Mouse (Mus musculus) adrenal gland, postnatal 10 days (tissue): ENCODE data around the gene Atp6v1g1. TPM values are rescaled to one million over a fixed set of nuclear protein-coding genes. Genes with fewer than 3 reads are reported as not detected.

Experiments used
- DNase-seq: peaks from one replicate; pipeline ENCODE4 v3.0.0; 2021; ENCODE audit warnings: mixed read lengths
- total RNA-seq, 2 experiments: library from RNA; stranded (reverse); gene quantifications; 2 replicates each; pipeline ENCODE4 v1.2.3; 2021

Atp6v1g1 gene
- total RNA-seq, 2 experiments from 2014 or later: 128 to 131 TPM

DNA sequence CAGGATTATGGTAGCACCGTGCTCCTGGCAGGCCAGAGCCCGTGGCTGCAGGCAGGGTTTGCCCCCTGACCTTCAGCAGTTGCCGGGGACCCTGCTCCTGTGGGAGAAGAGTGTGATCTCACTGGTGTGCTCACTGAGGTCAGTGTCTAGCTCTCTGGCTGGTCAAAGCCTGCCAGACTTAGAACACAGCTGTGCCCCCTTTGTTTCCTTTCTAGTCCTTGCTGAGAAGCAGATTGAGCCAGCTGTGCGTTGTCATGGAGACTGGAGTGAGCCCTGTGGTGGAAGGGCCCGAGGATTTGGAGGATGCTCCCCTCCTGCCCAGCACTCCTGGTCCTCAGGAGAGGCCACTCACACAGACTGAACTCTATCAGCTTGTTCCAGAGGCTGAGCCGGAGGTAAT, 35.5 kb downstream of the Atp6v1g1 start:
- no peak for DNase-seq

DNA sequence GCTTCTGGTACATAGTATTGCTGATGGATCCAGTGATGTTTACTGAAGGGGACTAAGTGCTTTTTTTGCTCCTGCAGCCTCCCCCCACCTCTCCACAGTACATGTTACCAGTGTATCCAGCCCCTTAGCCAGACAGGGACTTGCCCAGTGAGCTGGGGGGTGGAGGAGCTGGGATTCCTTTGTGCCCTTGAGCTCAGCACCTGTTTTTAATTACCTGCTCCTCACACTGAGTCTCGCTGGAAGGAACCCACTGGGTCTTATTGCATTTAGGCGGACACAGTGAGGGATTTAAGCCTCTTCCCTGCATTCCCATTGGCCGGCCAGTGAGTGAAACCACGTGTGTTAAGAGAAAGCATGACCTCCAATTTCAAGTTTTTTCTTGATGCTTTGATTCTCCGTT, 38.0 kb downstream of the Atp6v1g1 start:
- no peak for DNase-seq

DNA sequence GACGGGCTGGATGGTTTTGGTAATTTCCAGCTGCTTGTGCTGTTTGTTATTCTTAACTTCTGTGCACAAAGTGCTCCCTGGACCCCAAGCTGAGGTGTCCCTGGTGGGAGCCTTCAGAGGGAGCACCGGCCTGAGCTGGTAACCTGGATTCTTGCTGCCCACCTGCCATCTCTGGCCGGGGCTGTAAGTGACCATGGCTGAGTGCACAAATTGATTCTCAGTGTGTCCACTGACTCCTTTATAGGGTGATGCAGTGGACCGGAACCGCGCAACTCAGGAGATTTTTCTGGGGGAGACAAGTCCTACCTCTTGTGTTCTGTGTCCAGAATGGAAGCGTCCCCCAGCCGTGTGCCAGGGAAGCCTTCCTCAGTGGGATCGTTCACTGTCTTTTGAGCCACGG, 40.6 kb downstream of the Atp6v1g1 start:
- DNase-seq: no peak

DNA sequence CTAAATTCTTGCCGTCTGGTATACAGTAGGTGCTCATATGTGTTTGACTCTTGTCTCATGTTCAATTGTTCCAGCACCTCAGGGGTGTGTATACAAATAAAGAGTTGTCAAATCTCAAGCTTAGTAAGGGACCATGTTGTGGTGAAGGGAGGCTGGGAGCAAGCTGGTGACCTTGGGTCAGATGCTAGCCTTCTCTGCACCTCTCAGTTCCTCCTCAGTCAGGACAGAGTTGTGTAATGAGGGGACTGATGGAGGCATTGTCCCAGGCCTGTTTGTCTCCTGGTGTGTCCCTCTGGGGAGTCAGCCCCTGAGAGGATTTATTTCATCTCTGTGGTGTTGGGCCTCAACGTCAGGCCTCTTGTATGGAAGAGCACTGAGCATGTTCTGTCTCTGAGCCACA, 41.7 kb downstream of the Atp6v1g1 start:
- DNase-seq: no peak

DNA sequence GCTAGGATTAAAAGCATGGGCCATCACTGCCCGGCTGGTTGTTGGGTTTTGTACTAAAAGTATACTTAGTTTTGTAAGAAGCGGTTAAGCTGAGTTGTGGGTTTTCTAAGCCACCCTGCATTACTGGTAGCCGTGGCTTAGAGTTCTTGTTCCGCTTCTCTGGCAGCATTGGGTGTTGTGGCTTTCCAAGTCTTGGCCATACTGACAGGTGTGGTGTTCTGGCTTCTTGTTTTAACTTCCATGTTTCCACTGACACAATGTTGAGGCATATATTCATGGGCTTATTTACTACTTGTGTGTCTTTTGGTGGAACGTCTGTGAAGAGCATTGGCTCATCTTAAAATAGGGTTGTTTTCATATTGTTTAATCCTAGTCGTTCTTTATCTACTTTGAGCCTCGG, 45.4 kb downstream of the Atp6v1g1 start:
- DNase-seq: no peak

DNA sequence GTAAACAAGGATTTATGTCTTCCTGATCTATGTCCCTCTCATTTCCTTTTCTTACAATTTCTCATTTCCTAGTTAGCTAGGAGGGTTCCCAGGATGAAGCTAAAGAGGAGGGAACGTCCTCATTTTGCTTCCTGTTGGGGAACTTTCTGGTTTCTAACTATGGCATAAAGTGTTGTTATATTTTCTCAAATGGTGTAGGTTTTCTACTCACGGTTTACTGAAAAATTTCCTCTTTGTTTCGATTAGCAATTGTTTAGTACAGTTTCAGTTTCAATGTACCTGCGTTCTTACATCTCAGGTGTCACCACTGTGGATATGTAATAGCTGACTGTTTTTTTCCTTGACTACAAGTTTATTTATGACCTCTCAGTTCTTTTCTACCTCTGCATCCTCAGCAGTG, 46.0 kb downstream of the Atp6v1g1 start:
- DNase-seq: no peak

DNA sequence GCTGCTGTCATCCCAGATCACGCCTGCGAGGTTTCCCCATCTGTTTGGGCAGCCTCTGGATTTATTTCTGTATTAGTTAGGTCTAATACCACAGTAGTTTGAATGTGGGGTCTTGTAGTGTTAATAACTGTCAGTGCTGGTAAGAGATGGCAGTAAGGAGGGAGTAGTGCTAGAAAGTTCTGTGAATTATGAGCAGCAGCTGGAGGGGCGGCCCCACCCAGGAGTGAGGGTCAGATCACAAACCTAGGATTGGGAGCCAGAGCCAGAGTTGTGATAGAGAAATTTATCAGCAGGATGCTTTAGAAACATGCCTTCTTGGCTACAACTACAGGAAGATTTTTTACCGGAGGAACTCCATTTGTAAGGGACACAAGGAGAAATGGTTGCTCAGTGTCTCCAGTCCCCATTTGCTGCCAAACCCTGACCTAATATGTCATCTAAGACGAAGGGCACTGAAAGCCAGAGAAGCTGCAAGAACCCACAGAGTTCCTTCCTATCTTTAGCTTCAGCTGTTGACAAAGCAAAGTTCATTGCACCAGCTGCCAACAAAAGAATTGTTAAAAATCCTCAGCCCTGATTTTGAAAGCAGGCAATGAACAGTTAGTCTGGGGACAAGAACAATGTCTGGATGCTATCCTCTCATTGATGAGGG, 50.0 kb downstream of the Atp6v1g1 start:
- no peak for DNase-seq

DNA sequence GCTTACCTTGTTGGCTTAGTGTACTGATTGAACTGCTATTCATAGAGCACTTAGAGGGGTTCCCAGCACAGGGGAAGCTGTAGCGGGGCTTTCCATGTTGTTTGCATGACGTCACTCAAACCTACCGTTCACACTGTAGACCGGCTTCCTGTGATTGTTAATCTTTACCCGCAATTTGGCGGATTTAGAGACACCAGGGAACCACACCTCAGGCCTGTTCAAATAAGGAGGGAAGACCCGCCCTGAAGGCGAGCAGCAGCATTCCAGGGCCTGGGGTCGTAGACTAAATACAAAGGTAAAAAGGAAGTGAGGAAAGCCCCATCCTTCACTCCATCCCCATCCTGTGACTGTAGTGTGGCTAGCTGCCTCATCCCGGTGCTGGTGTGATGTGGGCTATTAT, 50.7 kb downstream of the Atp6v1g1 start:
- no peak for DNase-seq

DNA sequence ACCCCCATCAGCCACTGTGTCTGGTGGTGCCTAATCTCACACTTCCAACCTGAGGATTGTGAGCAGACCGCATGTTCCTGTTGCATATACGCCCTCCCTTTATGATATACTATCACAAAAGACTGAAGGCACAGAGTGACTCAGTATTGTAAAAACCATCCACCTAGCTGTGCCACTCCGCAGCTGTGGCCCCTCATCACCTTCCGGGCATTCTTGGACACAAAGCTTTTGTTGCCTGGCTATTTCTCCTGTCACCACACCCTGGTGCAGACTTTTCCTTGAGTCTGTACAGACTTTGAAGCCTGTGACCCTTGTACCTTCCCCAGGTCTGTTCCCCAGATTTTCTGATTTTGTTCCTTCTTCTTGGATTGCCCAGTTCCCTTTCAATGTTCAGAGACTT, 51.4 kb downstream of the Atp6v1g1 start:
- DNase-seq: no peak

Other genes starting within 250 kb of the Atp6v1g1 start
- 10 to 100 TPM in 1 of 2 experiments, 1 to 10 TPM in 1; 3.2 to 11.8 TPM for gene Orm1, start 200.2 kb upstream of the Atp6v1g1 start, total RNA-seq
- gene Orm3, start 188.6 kb upstream of the Atp6v1g1 start, total RNA-seq: 1 to 10 TPM; 1.5 to 2.2 TPM
- under 1 TPM in 1 of 2 experiments, not detected in 1; 0.84 TPM for gene Orm2, start 182.3 kb upstream of the Atp6v1g1 start, total RNA-seq
- gene Akna, start 141.4 kb upstream of the Atp6v1g1 start, total RNA-seq: 1 to 10 TPM; 7.4 to 7.7 TPM
- 10 to 100 TPM; 13.7 to 14.9 TPM for gene Whrn, start 48.8 kb upstream of the Atp6v1g1 start, total RNA-seq
- 10 to 100 TPM; 10.8 to 15.0 TPM for gene Tmem268, start 14.0 kb downstream of the Atp6v1g1 start, total RNA-seq
- gene Gm11213, start 60.5 kb downstream of the Atp6v1g1 start, total RNA-seq: not detected
- not detected for gene Tex48, start 77.7 kb downstream of the Atp6v1g1 start, total RNA-seq
- not detected for gene Gm11214, start 118.6 kb downstream of the Atp6v1g1 start, total RNA-seq
- under 1 TPM; 0.21 to 0.33 TPM for gene Tnfsf15, start 200.3 kb downstream of the Atp6v1g1 start, total RNA-seq